Mouse (Mus musculus) heart, embryonic 15.5 days (tissue): ENCODE data around the gene Cbwd1. TPM values are rescaled to one million over a fixed set of nuclear protein-coding genes. Genes with fewer than 3 reads are reported as not detected.
A peak's percentile ranks its signal among the peaks of the same experiment; 100 is the strongest.

Experiments used
- ATAC-seq: fragments of 200-750 bp; cut with Nextera tagmentation; replicated peaks from 2 replicates; pipeline ENCODE4 v1.8.0; 2017; ENCODE audit warnings: low read depth, moderate TSS enrichment; ENCODE audit not compliant: insufficient number of reproducible peaks, insufficient read depth, low FRiP score
- H3K27ac ChIP-seq: fragments of 300-500 bp; sonication (generic); 2 replicates; pipeline ENCODE4 v1.5.1; 2015; ENCODE audit warnings: mild to moderate bottlenecking, inconsistent platforms
- H3K27me3 ChIP-seq: fragments of 300-500 bp; sonication (generic); 2 replicates; pipeline ENCODE4 v1.6.1; 2015; ENCODE audit warnings: inconsistent platforms
- H3K36me3 ChIP-seq: fragments of 300-500 bp; sonication (generic); 2 replicates; pipeline ENCODE4 v1.6.1; 2015; ENCODE audit warnings: mild to moderate bottlenecking, inconsistent platforms
- H3K4me1 ChIP-seq: fragments of 300-500 bp; sonication (generic); replicated peaks from 2 replicates; pipeline ENCODE4 v1.6.1; 2015; ENCODE audit warnings: inconsistent platforms
- H3K4me2 ChIP-seq: fragments of 300-500 bp; sonication (generic); 2 replicates; pipeline ENCODE4 v1.6.1; 2015; ENCODE audit warnings: inconsistent platforms, mild to moderate bottlenecking, moderate library complexity
- H3K4me3 ChIP-seq: fragments of 300-500 bp; sonication (generic); 2 replicates; pipeline ENCODE4 v1.5.1; 2015; ENCODE audit warnings: mild to moderate bottlenecking, inconsistent platforms
- H3K9ac ChIP-seq: fragments of 300-500 bp; sonication (generic); 2 replicates; pipeline ENCODE4 v1.6.1; 2015; ENCODE audit warnings: mild to moderate bottlenecking, inconsistent platforms
- H3K9me3 ChIP-seq: fragments of 300-500 bp; sonication (generic); replicated peaks from 2 replicates; pipeline ENCODE4 v1.6.1; 2016; ENCODE audit warnings: inconsistent platforms
- WGBS: fragments of 180-500 bp; shearing (Covaris S2); methylation state at CpG from one replicate; pipeline ENCODE4 v1.1.7; 2015; ENCODE audit warnings: mixed read lengths; 5-methylcytosine and 5-hydroxymethylcytosine counted together
- polyA plus RNA-seq: library from polyadenylated mRNA; unstranded; fragments of >200 nt; fragmentation: Nextera tagmentation; extraction: Ambion mirVana; gene quantifications from 2 replicates; pipeline ENCODE4 v1.2.1, GENCODE M21; 2015

Gene Cbwd1
- polyA plus RNA-seq, 1 experiment from 2014 or later = 16.1 TPM

GRCm38 (mm10) chr19:24971307-24971706 is 9.9 kb upstream of the Cbwd1 start:
- no peaks in the 10 kb centered on the region for H3K27me3 ChIP-seq
- H3K9ac ChIP-seq = no peak overlapping the region
- no peaks in the 10 kb centered on the region for H3K9me3 ChIP-seq
- H3K36me3 ChIP-seq = no peaks in the 10 kb centered on the region
- WGBS = 68% methylated on average over 7 of the region's 7 CpGs
- H3K27ac ChIP-seq = no peak overlapping the region
- H3K4me1 ChIP-seq = no peaks in the 10 kb centered on the region
- no peak for ATAC-seq
- no peak overlapping the region for H3K4me2 ChIP-seq
- H3K4me3 ChIP-seq = no peak overlapping the region

- no peak overlapping the region for H3K4me3 ChIP-seq
- no peak overlapping the region for H3K4me2 ChIP-seq
- H3K27me3 ChIP-seq = no peaks in the 10 kb centered on the region
- no peaks in the 10 kb centered on the region for H3K9me3 ChIP-seq
- ATAC-seq = no peak
- no peaks in the 10 kb centered on the region for H3K36me3 ChIP-seq
- 81% methylated on average over 2 of the region's 2 CpGs for WGBS
- no peak overlapping the region for H3K27ac ChIP-seq
- no peaks in the 10 kb centered on the region for H3K4me1 ChIP-seq
- H3K9ac ChIP-seq = no peak overlapping the region
Observed at GRCm38 (mm10) chr19:24966941-24967340, 5.5 kb upstream of the Cbwd1 start.

- Histone ChIP-seq H3K27ac (no peak overlapping the region), H3K9ac (no peak overlapping the region), H3K4me2 (no peak overlapping the region), H3K4me1 (no peaks in the 10 kb centered on the region), H3K36me3 (no peaks in the 10 kb centered on the region), H3K9me3 (no peaks in the 10 kb centered on the region), H3K27me3 (no peaks in the 10 kb centered on the region), H3K4me3 (no peak overlapping the region)
- WGBS = 70% methylated on average over 2 of the region's 2 CpGs
- ATAC-seq = no peak
Observed at GRCm38 (mm10) chr19:24966203-24966602, 4.8 kb upstream of the Cbwd1 start.

GRCm38 (mm10) chr19:24958531-24958930 is 2.9 kb downstream of the Cbwd1 start:
- no peak overlapping the region for H3K27ac ChIP-seq
- H3K4me3 ChIP-seq = no peak overlapping the region
- ATAC-seq = no peak
- H3K4me2 ChIP-seq = no peak overlapping the region
- peaks cover 11% of the 10 kb centered on the region for H3K36me3 ChIP-seq
- no peak overlapping the region for H3K9ac ChIP-seq
- no peaks in the 10 kb centered on the region for H3K9me3 ChIP-seq
- 35% methylated on average over 3 of the region's 3 CpGs for WGBS
- peaks cover 9% of the 10 kb centered on the region for H3K4me1 ChIP-seq
- H3K27me3 ChIP-seq = no peaks in the 10 kb centered on the region

DNA sequence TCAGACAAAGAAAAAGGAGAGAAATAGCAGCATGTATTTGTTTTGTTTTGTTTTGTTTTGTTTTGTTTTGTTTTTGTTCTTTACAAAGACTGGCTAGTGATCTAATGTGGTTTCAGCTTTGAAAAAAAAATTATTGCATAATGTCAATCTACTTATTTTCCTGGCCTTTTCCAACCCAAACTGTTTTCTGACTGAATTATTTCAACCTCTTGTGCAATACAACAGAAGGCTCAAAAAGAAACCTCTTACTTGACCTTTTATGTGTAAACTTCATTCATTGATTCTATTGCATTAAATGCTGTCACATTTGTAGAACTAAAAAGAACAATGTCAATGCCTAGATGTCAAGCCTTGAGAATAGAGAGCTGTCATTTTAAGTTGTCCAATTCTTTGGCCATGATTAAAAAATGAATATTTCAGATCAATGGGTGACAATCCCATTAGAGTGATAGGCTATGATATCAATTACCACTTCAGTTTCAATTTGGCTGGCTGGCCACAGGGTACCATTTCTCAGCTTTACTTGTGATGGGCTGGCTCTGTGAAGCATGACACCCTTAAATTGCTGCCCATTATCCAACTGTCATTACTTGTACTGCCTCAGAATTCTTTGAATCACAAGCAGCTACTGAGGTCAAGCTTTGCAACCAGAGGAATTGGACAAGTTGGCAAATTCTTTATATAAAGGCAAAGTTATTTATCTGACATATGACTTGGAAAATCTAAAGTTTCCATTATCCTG is 15.7 kb downstream of the Cbwd1 start:
- Histone ChIP-seq H3K9me3 (no peaks in the 10 kb centered on the region), H3K4me1 (no peaks in the 10 kb centered on the region), H3K36me3 (no peaks in the 10 kb centered on the region), H3K4me2 (no peak overlapping the region), H3K27me3 (no peaks in the 10 kb centered on the region), H3K27ac (no peak overlapping the region), H3K4me3 (no peak overlapping the region), H3K9ac (no peak overlapping the region)
- no peak for ATAC-seq

GRCm38 (mm10) chr19:24937084-24937483 is 24.3 kb downstream of the Cbwd1 start:
- Histone ChIP-seq H3K4me3 (no peak overlapping the region), H3K4me2 (no peak overlapping the region), H3K27ac (peak overlapping the region; percentile 45; the same call in 1 of the 2 replicates), H3K9ac (no peak overlapping the region), H3K36me3 (no peaks in the 10 kb centered on the region), H3K4me1 (0 out of 2 replicates have a peak, but pooled peaks cover 2% of the 10 kb centered on the region), H3K27me3 (no peaks in the 10 kb centered on the region), H3K9me3 (no peaks in the 10 kb centered on the region)
- WGBS = 30% methylated on average over 1 of the region's 1 CpGs
- ATAC-seq = peak; percentile 92

GRCm38 (mm10) chr19:24929041-24929440 is 32.4 kb downstream of the Cbwd1 start:
- ATAC-seq = no peak
- no peaks in the 10 kb centered on the region for H3K9me3 ChIP-seq
- 50% methylated on average over 1 of the region's 1 CpGs for WGBS
- no peaks in the 10 kb centered on the region for H3K4me1 ChIP-seq
- no peak overlapping the region for H3K9ac ChIP-seq
- H3K4me2 ChIP-seq = no peak overlapping the region
- H3K27me3 ChIP-seq = no peaks in the 10 kb centered on the region
- no peak overlapping the region for H3K27ac ChIP-seq
- H3K4me3 ChIP-seq = no peak overlapping the region
- no peaks in the 10 kb centered on the region for H3K36me3 ChIP-seq

DNA sequence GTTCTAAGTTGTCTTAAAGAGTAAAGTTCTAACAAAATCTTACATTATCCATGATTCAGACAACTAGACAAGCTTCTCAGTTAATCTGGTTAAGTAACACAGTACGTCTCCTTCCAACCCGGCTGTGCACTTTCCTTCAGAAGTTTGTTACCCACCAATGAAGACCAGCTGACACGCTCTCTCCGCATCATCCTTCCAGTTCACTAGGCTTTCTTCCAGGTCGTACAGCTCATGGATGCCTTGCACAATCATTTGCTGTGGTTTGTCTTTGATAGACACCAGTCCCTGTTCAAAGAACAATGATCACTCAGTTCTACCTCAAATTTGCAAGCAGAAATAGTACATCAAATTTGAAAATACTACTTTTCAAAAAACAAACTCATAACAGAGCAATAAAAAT is 40.5 kb downstream of the Cbwd1 start:
- WGBS = 89% methylated on average over 5 of the region's 5 CpGs
- Histone ChIP-seq H3K9ac (no peak overlapping the region), H3K4me3 (no peak overlapping the region), H3K27ac (no peak overlapping the region), H3K9me3 (no peaks in the 10 kb centered on the region), H3K36me3 (peaks cover 22% of the 10 kb centered on the region; the same call in 1 of the 2 replicates), H3K27me3 (no peaks in the 10 kb centered on the region), H3K4me1 (no peaks in the 10 kb centered on the region), H3K4me2 (no peak overlapping the region)
- ATAC-seq = no peak

DNA sequence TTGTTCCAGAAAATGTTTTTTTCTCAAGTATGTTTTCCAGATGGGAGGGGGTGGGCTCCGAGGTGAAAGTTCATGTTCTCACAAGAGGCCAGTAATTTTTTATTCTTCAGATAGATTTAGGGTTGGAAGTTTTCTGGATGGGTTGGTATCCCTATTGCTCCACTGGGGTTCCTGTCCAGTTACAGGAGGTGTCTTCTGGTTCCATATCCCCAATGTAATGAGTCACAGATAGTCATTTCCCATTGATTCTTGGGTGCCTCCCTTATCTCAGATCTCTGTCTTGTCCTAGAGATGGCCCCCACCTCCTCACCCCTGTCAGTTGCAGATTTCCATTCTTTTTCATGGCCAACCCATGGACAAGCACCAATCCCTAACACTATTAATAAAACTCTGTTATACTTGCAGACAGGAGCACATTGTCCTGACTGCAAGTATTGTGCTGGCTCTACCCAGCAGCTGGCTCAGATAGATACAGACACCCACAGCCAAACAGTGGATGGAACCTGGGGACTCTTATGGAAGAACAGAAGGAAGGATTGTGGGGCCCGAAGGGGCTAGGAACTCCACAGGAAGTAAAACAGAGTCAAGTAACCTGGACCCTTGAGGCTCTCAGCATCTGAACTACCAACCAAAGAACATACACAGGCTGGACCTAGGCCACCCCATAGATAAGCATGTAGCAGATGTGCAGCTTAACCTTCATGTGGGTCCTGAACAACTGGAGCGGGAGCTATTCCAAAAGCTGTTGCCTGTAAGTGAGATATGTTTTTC is 52.8 kb downstream of the Cbwd1 start:
- ATAC-seq = no peak
- H3K27ac ChIP-seq = no peak overlapping the region
- no peaks in the 10 kb centered on the region for H3K4me1 ChIP-seq
- H3K4me2 ChIP-seq = no peak overlapping the region
- H3K36me3 ChIP-seq = no peaks in the 10 kb centered on the region
- no peak overlapping the region for H3K9ac ChIP-seq
- WGBS = 80% methylated on average over 3 of the region's 3 CpGs
- peaks cover 23% of the 10 kb centered on the region for H3K27me3 ChIP-seq
- no peak overlapping the region for H3K4me3 ChIP-seq
- H3K9me3 ChIP-seq = no peaks in the 10 kb centered on the region

GRCm38 (mm10) chr19:24907655-24908054 is 53.8 kb downstream of the Cbwd1 start:
- peaks cover 33% of the 10 kb centered on the region for H3K27me3 ChIP-seq
- no peak overlapping the region for H3K4me3 ChIP-seq
- H3K4me2 ChIP-seq = no peak overlapping the region
- WGBS = 89% methylated on average over 6 of the region's 6 CpGs
- H3K9me3 ChIP-seq = no peaks in the 10 kb centered on the region
- H3K4me1 ChIP-seq = no peaks in the 10 kb centered on the region
- no peak overlapping the region for H3K9ac ChIP-seq
- H3K27ac ChIP-seq = no peak overlapping the region
- H3K36me3 ChIP-seq = no peaks in the 10 kb centered on the region
- no peak for ATAC-seq

DNA sequence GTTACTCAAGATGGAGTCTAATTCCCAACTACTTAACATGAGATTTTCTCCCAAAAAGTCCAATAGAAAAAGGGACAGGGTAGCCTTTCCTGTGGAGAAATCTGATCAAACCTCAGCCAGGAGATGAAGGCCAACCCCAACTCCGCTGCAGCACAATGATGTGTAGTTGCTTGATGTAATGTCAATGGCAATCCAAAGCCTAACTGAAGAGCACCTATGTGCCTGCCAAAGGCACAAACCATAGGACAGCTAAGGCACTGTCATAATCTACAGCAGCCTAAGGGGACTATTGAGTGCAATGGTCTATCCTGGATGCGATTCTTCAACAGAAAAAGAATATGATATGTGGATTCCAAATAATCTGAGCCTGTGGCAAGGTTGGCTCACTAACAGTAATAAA is 58.6 kb downstream of the Cbwd1 start:
- no peak overlapping the region for H3K9ac ChIP-seq
- 42% methylated on average over 2 of the region's 2 CpGs for WGBS

GRCm38 (mm10) chr19:24902256-24902655 is 59.2 kb downstream of the Cbwd1 start:
- 3% methylated on average over 2 of the region's 2 CpGs for WGBS

More for the DNA sequence above, 58.6 kb downstream of the Cbwd1 start:
- Histone ChIP-seq H3K36me3 (no peaks in the 10 kb centered on the region), H3K27ac (no peak overlapping the region), H3K9me3 (no peaks in the 10 kb centered on the region), H3K4me3 (no peak overlapping the region), H3K4me2 (no peak overlapping the region), H3K27me3 (peaks cover 76% of the 10 kb centered on the region), H3K4me1 (peaks cover 21% of the 10 kb centered on the region)
- no peak for ATAC-seq

More at GRCm38 (mm10) chr19:24902256-24902655, 59.2 kb downstream of the Cbwd1 start:
- ATAC-seq = no peak
- Histone ChIP-seq H3K27ac (no peak overlapping the region), H3K4me1 (peaks cover 26% of the 10 kb centered on the region), H3K9me3 (no peaks in the 10 kb centered on the region), H3K4me2 (no peak overlapping the region), H3K27me3 (peaks cover 81% of the 10 kb centered on the region), H3K9ac (no peak overlapping the region), H3K36me3 (no peaks in the 10 kb centered on the region), H3K4me3 (no peak overlapping the region)
